Mouse (Mus musculus) left cerebral cortex, postnatal 25 days (tissue): ENCODE measurements at regions not wholly inside any gene's neighbourhood (a gene's known extent, or its start where the extent isn't known, plus 50 kb on each side); places are given as distances from the start of the nearest gene placed in this dataset.
"Not testable (repeated sequence)": the region's sequence is repeated elsewhere in the genome, so short reads cannot be mapped to it uniquely, and the experiment has no call there.

Experiments used
- DNase-seq, 2 experiments: peaks; one replicate each; pipeline ENCODE4 v3.0.0; 2022; ENCODE audit warnings: low spot score in 2 of 2, mixed read lengths in 1 of 2
- intact Hi-C: fragments of 180-260 bp; cut with DNase I; formaldehyde crosslinking; loops from one replicate; pipeline ENCODE4 v1.15.1; 2025

- DNase-seq: peak; percentile 27 to 45
- intact Hi-C loops: no loop called here
Measured at GRCm38 (mm10) chr5:56207877-56208276, 1509.9 kb upstream of the Pcdh7 start.

- intact Hi-C loops: no loop called here
- DNase-seq: peak in 1 of 2 experiments; percentile 3
Measured at GRCm38 (mm10) chr5:56215842-56216241, 1501.9 kb upstream of the Pcdh7 start.

GRCm38 (mm10) chr5:56266121-56266520 is 1451.6 kb upstream of the Pcdh7 start:
- intact Hi-C loops: no loop called here
- peak in 1 of 2 experiments; percentile 1 for DNase-seq

GRCm38 (mm10) chr5:56291666-56292065 is 1426.1 kb upstream of the Pcdh7 start:
- DNase-seq, intact Hi-C loops: not testable (repeated sequence)
